7 mouse cellular contexts compared by ENCODE assay signal in the genomic region with DNA sequence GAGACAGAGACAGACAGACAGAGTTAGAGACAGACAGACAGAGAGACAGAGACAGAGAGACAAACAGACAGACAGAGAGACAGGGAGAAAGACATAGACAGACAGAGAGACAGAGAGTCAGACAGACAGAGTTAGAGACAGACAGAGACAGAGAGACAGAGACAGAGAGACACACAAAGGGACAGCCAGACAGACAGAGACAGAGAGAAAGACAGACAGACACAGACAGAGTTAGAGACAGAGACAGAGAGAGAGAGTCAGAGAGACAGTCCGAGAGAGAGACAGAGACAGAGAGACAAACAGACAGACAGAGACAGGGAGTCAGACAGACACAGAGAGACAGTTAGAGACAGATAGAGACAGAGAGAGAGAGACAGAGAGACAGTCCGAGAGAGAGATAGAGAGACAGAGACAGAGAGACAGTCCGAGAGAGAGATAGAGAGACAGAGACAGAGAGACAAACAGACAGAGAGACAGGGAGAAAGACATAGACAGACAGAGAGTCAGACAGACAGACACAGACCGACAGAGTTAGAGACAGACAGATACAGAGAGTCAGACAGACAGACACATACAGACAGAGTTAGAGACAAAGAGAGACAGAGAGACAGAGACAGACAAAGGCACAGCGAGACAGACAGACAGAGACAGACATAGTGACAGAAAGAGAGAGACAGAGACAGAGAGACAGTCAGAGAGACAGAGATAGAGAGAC.
DNase-seq lines count a peak whose midpoint lies in the region; TF ChIP-seq lines count a peak whose summit lies in the region.
"Not testable (repeated sequence)": the region's sequence is repeated elsewhere in the genome, so short reads cannot be mapped to it uniquely, and the experiment has no call there.

No protein-coding gene starts in this region.

- peaks cover 58% of the 10 kb centered on the region for H3K36me3 ChIP-seq in E14TG2a.4 (ENCODE audit: insufficient read depth, low read length)
- H3K36me3 ChIP-seq in splenic B cell, adult 2 months (ENCODE audit: control insufficient read depth, insufficient read depth, low read length, poor library complexity, severe bottlenecking) = peaks cover 10% of the 10 kb centered on the region; the same call in 1 of the 2 replicates

- H3K4me3 ChIP-seq in E14TG2a.4 (replicated peaks; ENCODE audit: low read length) = 0 out of 2 replicates have a peak overlapping the region, but pooled peaks have one; percentile 3

- H3K27me3 ChIP-seq in E14TG2a.4 (ENCODE audit: insufficient read depth, low read length); splenic B cell, adult 2 months (ENCODE audit: control insufficient read depth, insufficient read depth, low read length, poor library complexity, severe bottlenecking): not testable (repeated sequence)

- TF ChIP-seq CTCF in E14TG2a.4 (conservative IDR thresholded peaks at IDR 0.05; ENCODE audit: low read length) = not testable (repeated sequence)

- peak; percentile 72 for DNase-seq in 416B (ENCODE audit: low read depth)
- peak; percentile 31 for DNase-seq in MEL-GATA-1-ER (ENCODE audit: extremely low read depth, low read depth)
- DNase-seq in brain, adult 2 months (ENCODE audit: low read depth, low spot score) = peak; percentile 20
- DNase-seq in embryo, embryonic 9.5 days (ENCODE audit: extremely low spot score) = peak; percentile 0
- peak; percentile 71 for DNase-seq in mesoderm, embryonic 11.5 days (ENCODE audit: low read depth, low spot score)
- peak; percentile 55 for DNase-seq in splenic B cell, adult 2 months (ENCODE audit: low read depth, low spot score)

- H3K9me3 ChIP-seq in E14TG2a.4 (ENCODE audit: low read length) = peaks cover 85% of the 10 kb centered on the region

- H3K4me1 ChIP-seq in E14TG2a.4 (replicated peaks; ENCODE audit: low read depth, low read length) = not testable (repeated sequence)

Comparison
In these comparisons a context has a peak if more than half of its experiments do, and no peak if none do; other contexts are left out.
1. Peak in every context shown above with its lines: DNase-seq and H3K4me3 ChIP-seq.
2. DNase-seq: peak in every context shown above with its lines; median percentile 72 in 416B; 71 in mesoderm, embryonic 11.5 days; 55 in splenic B cell, adult 2 months; 31 in MEL-GATA-1-ER; 20 in brain, adult 2 months; 0 in embryo, embryonic 9.5 days.